Mouse (Mus musculus): ENCODE measurements around the gene Sema5b.
A peak's percentile ranks its signal among the peaks of the same experiment; 100 is the strongest.

Sema5b gene

DNA sequence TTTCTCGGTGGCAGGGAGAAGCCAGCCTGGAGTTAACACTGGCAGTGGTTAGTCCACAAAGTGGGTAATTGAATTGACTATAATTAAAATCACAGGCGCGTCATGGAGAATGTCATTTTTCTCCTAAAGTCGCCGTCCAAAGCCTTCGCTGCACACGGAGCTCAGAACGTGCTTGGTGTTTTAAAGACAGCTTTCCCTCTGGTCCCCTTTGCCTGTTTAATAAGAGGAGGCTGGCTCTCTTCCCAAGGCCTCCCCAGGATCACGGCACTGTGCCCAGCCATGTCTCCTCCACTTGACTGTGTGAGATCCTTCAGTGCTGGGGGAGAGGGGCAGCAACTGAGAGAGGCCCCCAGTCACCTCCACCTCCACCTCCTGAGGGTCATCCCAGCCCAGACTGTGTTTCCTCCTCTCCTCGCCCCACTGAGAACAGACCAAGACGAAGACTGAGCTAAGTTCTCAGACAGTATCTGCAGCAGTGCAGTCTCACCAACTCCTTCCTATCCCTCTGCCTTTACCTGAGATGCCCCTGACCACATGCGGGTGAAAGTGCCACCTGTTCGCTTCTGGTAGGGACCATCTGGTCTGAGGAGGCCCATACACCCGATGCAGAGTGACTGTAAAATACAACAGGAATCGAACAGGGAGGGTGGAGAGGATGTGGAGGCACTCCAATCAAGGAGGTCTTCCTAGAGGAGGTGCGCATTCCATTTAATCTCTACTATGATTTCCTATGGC, 84.5 kb downstream of the Sema5b start:
- no peak for DNase-seq (ENCODE audit: extremely low read depth, insufficient read length, low spot score)

DNA sequence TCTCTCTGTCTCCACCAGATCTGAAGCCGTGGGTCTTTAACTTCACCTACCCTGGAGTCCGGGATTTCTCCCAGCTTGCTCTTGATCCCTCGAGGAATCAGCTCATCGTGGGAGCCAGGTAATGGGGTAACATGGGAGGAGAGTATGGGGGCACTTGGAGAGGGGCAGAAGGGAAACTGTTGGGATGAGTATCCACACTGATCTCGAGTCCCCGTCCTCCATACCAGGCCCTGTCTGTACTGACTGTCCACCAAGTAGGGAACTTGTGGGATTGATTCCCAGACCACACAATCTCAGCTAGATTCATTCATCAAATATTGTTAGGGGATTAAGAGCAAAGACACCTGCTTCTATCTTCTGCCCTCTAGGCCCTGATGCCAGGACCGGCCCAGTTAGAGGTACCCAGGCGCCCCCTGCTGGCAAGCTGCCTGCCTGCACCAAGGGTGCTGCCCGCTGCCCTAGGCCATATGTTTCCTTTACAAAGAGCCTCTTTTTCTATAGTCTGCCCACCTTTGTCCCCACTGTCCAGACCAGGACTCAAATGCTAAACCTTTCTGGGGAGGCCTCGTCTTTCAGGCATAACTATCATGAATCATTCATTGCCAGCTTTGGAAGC, 87.2 kb downstream of the Sema5b start:
- DNase-seq (ENCODE audit: extremely low read depth, insufficient read length, low spot score): peak; percentile 44

DNA sequence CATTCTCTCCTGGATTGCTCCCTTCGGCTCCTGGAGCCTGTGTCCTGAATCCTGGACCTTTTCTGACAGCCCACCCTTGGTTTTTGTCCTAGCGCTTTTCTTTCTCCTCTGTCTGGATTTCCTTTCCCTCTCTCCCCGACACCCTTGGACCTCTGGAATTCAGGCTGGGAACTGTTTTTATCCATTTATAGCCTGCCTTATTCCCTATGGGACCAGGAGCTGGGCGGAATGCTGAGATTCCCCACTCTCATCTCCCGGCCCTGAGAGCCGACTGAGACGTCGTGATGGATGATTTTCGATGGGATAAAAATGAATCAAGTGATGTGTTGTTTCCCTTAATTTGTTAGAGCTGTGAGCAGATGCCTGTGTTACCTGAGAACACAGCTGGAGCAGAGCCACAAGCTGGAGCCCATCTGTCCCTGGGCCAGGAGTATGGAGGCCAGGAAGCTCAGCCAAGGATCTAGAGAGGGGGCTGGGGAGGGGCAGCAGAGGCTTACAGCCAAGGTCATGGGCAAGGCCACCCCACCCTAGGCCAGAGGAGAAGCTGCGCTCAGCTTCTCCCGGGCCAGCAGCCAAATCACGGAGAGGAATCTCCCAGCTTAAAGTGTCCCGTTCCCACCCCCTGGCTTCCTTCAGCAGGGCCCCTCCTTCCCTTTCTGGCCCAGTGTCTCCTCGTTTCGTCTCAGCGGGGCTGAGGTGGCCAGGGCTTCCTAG, 89.7 kb downstream of the Sema5b start:
- DNase-seq (ENCODE audit: extremely low read depth, insufficient read length, low spot score): peak; percentile 16

DNA sequence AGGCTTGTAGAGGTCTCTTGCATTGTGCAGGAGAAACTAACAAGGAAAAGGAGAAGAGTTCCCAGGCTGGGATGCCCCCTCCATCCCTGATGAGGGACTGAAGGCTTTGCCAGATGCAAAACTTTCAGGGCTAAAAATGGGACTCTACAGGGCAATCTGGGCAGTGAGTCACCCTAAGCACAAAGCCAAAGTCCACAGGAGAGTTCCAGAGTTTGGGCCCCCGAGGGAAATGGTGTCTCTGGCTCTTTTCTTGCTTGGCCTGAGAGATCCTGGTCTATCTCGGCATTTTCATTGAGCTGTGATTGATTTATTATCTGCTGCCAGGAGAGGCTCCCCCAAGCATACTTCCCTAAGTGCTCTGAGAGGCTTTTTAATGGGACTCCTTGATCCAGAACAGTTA, 92.1 kb downstream of the Sema5b start:
- no peak for DNase-seq (ENCODE audit: extremely low read depth, insufficient read length, low spot score)

DNA sequence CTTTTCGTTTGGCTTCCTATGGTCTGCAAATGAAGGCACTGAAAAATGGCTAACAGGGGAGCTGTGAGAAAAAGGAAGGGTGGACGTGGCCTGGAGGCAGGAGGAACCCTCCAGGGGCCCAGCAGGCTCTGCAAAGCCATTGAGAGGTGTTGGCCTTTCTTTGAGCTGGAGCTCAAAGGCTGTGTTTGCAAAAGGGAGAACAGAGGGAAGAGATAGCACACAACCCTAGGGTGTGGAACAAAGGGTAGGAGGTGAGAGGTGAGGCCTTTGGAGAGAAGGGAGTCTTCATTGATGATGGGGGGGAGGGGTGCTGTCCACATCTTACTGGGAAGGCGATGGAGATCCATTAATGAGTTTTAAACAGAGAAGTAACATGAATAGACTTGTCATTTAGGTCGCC, 94.0 kb downstream of the Sema5b start:
- DNase-seq (ENCODE audit: extremely low read depth, insufficient read length, low spot score): no peak

DNA sequence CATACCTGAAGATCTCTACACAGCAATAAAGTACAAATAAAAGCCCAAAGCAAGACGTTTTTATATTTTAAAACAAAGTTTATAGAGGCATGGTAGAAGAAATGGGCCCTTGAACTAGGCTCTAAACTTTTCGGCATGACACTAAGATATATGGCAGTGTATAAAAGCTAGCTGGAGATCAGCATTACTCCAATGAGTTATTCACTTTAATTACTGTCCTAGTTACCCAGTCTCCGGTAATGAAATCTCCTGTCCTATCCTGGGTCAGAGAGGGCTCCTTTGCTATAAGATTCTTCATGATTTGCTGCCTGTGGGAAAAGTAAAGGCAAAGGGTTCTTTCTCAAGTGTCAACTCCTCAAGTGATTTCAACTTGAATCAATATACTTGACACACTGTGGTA, 98.6 kb downstream of the Sema5b start:
- no peak for DNase-seq (ENCODE audit: extremely low read depth, insufficient read length, low spot score)

DNA sequence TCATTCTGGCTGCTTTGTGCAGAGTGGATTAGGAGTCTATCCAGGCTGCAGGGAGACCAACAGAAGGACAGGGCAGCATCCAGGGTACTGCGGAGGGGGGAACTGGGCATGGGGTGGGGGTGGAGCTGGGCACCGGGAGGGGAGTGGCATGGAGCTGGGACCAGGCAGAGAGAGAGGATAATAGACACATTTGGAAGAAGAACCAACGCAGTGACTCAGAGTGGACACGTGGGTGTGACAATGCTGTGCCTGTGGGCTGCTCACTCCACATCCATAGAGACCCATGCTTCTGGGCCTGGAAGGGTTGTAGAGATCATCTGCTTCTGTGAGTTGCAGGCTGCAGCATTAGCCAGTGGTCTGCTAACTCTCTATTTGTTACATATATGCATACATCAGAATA, 107.9 kb downstream of the Sema5b start:
- no peak for DNase-seq (ENCODE audit: extremely low read depth, insufficient read length, low spot score)

DNA sequence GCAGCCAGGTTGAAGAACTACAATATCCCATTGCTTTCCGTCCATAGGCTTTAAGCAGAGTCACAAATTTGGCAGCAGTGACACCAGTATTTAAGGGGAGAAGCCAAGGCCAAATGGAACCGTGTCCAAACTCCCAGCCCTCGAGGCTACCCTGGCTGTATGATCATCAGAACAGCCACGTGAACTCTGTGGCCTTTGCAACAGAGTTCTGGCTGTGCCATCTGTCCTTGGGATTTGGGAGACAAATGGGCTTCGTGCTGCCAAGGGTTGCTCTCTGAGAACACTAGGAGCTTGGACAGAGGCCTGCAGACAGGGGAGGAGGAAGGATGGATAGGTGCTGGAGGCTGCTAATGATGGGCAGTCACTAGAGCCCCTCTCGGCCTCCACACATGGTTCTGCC, 111.3 kb downstream of the Sema5b start:
- DNase-seq (ENCODE audit: extremely low read depth, insufficient read length, low spot score): no peak

DNA sequence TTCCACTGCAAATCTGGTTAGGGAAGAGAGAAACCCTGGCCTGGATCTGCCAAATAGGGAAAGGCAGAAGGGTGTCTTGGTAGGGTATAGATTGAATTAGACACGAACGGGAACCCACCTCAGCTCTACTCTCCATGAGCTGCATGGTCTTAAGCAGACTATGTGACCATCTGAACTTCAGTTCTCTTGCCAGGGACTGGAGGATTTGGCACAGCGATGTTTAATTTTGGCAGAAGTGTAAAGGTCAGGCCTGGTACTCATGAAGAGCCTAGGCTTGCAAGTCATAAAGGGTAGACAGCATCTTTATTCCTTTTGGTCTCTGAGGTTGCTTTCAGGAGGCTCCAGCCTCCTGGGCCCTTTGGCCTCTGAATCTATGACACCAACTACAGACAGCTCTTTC, 111.8 kb downstream of the Sema5b start:
- no peak for DNase-seq (ENCODE audit: extremely low read depth, insufficient read length, low spot score)

DNA sequence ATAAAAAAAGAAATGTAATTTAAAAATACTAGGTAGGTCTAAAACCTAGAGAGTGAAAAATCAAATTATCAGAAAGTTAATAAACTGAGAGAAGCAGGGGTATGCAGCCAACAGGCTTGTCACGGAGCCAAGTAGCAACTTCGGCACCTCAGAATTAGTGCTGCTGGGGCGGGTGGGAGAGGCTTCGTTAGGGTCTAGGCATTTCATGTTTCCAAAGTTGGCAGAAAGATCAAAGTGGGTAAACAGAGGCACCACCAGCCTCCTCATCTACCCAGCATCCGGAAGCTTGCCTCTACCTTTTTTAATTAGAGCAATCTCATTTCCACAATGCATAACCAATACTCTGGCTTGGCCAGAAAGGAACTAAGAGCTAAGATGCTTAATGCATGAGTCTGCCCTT, 113.0 kb downstream of the Sema5b start:
- DNase-seq (ENCODE audit: extremely low read depth, insufficient read length, low spot score): no peak

DNA sequence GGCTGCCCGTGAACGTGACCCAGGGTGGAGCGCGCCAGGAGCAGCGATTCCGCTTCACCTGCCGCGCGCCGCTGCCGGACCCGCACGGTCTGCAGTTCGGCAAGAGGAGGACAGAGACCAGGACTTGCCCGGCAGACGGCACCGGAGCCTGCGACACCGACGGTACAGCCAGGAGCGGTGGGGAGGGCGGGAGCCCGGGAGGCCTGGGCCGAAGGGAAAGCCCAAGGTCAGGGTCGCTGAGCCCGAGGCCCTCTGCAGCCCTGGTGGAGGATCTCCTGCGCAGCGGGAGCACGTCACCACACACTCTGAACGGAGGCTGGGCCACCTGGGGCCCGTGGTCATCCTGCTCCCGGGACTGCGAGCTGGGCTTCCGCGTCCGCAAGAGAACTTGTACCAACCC, 119.3 kb downstream of the Sema5b start:
- DNase-seq (ENCODE audit: extremely low read depth, insufficient read length, low spot score): no peak

DNA sequence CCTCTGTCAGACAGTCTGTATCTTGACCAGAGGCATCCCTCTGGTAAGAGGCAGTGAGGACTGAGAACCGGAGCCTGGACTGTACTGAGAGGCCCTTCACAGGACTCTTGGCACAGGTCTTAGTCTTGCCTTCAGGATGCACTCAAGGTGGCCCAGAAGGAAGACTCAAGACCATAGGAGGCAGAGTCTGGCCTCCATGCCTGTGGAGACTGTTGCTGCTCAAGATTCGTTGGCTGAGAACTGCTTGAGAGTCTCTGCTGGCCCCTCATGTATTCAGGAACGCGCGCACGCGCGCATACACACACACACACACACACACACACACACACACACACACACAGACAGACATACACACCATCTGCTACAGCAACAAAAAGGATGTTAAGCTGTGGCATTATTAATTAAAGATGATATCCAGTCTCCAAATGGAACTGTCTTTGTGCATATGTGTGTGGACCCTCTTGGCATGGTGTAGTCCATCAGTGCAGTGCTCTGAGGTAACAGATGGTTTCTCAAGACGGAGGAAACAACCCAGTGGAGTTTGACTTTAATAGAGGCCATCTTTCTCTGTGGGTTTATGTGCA, 123.0 kb downstream of the Sema5b start:
- DNase-seq (ENCODE audit: extremely low read depth, insufficient read length, low spot score): no peak

DNA sequence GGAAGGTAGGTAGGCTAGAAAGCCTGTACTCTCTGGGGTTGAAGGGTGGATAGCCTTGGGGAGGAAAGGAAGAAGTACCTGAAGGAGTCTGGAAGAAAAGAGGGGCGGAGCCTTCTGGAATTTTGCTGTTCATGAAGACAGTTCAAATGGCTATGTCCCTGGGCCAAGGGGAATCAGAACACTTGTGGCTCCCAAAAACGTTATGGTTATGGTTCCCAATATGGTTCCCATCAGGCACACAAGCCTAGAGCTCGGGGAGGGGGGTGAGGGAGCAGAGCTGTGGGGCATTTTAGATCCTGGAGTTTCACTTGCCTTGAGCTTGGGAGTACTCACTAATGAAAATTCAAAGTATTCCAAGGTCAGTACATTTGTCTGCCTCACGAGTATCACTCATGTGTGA, 123.9 kb downstream of the Sema5b start:
- DNase-seq (ENCODE audit: extremely low read depth, insufficient read length, low spot score): no peak

DNA sequence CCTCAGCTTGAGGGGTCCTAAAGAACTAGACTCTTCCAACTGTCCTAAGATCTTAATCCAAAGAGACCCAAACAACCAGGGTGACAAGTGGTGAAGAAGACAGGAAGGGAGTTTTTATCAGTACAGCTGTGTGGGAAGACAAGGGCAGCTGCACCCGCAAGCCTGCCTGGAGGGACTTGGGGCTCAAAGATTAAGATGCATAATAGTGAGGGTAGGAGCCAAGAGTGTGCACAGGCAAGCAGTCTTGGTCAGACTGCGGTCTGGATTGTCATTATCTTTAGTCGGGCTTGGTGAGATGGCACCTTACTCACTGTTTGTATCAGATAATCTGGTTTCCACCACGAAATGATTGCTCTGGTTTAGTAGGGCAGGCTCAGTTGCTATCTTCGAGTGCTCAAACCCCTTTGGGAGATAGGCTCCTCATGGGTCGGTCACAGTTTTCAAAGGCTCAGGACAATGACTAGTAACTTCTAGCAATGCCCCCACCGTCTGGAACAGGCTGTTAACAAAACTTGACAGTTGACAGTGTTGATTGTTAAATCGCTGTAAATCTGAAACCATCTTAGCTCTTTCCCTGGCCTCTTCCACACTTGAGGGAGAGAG, 136.7 kb downstream of the Sema5b start:
- DNase-seq (ENCODE audit: extremely low read depth, insufficient read length, low spot score): no peak

DNA sequence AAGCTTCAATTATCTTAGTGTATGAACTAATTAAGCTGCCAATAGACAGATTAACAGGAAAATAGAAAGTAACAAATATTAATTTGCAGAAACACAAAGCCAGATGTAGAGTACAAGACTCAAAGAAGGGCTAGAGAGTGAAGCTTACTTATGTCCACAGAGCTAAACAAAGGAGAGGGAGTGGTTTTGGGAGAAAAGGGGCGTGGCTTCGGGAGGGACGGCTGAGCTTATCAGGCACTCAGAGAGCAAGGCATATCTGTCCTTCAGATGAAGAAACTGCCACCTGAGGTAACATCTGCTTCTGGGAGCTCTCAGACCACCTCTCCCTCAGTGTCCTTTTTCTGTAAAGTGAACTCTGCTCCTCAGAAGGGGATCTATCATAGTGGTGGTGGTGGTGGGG, 137.5 kb downstream of the Sema5b start:
- no peak for DNase-seq (ENCODE audit: extremely low read depth, insufficient read length, low spot score)

DNA sequence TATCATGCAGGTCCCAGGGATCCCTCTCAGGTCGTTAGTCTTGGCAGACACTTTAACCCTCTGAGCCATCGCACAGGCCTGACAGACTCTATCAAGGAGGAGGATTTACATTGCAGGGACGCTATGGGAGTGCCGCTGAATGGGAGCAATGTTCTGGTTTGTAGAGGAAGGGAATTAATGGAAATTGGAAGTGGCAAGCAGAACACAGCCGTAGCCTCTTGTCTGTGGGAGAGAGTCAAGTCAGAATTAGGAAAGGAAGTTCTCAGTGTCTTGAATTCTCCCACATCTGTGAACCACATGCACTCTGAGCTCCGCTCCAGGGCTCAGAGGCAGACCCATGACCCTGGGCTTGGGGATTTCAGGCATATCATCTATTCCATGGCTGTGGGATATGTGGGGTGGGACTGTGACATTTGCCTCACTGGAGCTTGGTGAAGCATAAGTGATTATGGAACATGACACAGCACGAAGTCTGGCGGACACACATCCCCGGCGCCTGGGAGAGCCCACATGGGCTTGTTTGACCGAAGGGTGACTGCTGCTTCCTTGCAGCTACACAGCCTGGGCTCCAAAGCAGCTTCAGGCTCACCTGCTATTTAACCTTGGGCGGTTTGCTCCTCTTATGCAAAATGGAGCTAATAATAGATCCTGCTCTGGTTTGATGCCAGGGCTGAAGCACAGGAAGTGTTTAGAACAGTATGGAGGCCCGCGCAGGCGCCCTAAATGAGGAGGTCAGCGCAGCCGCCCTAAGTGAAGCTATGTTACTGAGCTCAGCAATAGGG, 140.6 kb downstream of the Sema5b start:
- DNase-seq (ENCODE audit: extremely low read depth, insufficient read length, low spot score): no peak

DNA sequence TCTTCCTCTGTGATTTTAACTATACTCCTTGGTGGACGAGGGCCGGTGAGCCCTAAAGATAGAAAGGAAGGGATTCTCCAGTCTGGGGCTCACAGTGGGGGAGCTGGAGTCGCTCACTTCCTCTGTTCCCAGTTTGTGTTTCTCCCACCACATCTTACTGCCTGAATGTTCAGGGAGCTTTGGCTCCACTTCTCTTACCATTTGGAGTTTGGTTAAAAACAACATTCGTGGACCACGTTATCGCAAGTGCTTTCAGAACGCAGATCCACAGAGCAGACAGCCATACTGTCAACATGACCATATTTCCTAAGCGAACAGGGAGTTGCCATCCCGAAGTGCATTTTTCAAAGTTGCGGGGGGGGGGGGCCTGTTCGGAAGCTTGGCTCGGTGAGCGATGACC, 144.1 kb downstream of the Sema5b start:
- no peak for DNase-seq (ENCODE audit: extremely low read depth, insufficient read length, low spot score)

DNA sequence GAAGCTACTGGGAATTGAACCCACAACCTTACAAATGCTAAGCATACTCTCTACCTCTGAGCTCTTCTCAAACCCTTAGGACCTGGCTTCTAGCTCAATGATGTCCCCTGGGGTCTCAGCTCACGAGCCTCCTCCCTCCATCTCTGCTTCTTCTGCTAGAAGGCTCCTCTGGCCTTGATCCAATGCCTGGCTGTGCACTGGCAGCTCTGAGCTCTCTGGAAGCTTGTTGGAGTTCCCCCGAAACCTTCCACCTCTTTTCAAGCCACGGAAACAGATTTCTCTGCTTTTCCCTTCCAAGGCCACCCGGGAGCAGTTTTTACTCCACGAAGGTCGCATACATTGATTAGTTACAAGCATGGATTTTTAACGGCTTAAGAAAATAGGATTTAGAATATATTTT, 145.5 kb downstream of the Sema5b start:
- no peak for DNase-seq (ENCODE audit: extremely low read depth, insufficient read length, low spot score)

DNA sequence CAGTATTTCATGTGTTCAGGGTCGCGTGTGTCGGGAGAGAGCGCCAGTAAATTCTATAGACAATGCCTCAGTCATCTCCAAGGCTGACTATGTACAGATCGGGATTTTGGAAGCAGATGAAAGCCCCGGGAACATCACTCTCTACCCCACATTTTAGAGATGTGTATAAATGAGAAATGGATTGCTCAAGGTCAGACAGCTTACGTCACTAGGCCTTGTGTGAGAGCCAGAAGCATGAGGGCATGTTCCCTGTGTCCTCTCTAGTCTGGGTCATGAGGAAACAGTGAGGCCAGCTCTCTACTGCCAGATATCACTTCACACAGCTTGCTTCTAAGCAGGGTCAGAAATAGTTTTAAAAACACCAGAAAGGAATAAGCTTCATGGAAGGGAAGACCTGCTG, 150.7 kb downstream of the Sema5b start:
- DNase-seq (ENCODE audit: extremely low read depth, insufficient read length, low spot score): no peak

DNA sequence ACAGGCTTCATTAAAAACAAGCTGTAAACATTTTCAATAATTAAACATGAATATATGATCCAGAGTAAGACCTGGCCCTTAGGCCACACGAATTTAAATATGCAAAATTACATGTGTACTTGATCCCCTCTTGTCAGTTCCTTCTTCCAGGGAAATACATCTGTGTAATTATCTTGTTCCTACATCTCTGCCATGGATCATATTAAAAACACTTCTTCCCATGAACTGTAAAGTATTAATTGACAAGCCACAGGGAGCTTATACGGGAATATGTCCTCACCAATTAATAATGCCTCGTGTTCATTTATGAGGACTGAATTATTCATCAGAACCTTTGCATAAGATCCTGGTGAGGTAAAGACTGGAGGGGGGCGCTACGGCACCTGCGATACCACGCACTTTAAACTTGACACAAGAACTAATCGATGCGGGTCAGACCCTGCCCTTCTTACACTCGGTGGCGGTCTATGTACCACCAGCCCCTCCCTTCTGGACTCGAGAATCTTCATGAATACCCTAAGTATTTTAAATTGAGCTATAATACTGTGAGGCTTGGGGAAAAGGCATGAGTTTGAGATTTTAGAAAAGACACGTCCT, 153.4 kb downstream of the Sema5b start:
- DNase-seq (ENCODE audit: extremely low read depth, insufficient read length, low spot score): no peak

All from 3134 (cell line).